Mouse (Mus musculus): ENCODE results near the gene Dis3l.
"Not testable (repeated sequence)": the region's sequence is repeated elsewhere in the genome, so short reads cannot be mapped to it uniquely, and the experiment has no call there.

Dis3l gene

GRCm38 (mm10) chr9:64323976-64324375 lies 17.1 kb downstream of the Dis3l start:
- no peak for DNase-seq (ENCODE audit: low read depth, low spot score)

GRCm38 (mm10) chr9:64316986-64317385 lies 24.1 kb downstream of the Dis3l start:
- no peak for DNase-seq (ENCODE audit: low read depth, low spot score)

GRCm38 (mm10) chr9:64314696-64315095 lies 26.4 kb downstream of the Dis3l start:
- DNase-seq (ENCODE audit: low read depth, low spot score), result no peak

- no peak for DNase-seq (ENCODE audit: low read depth, low spot score)
These were observed 29.0 kb downstream of the Dis3l start for GRCm38 (mm10) chr9:64312128-64312527.

- DNase-seq (ENCODE audit: low read depth, low spot score), result no peak
These were observed 29.9 kb downstream of the Dis3l start for GRCm38 (mm10) chr9:64310996-64311785.

GRCm38 (mm10) chr9:64306476-64307312 lies 34.4 kb downstream of the Dis3l start:
- DNase-seq (ENCODE audit: low read depth, low spot score), result no peak

- not testable (repeated sequence) for DNase-seq (ENCODE audit: low read depth, low spot score)
These were observed 38.0 kb downstream of the Dis3l start for GRCm38 (mm10) chr9:64303086-64303485.

- no peak for DNase-seq (ENCODE audit: low read depth, low spot score)
These were observed 58.6 kb downstream of the Dis3l start for GRCm38 (mm10) chr9:64282404-64282987.

GRCm38 (mm10) chr9:64281781-64282178 lies 59.3 kb downstream of the Dis3l start:
- DNase-seq (ENCODE audit: low read depth, low spot score), result no peak

GRCm38 (mm10) chr9:64281105-64281780 lies 59.8 kb downstream of the Dis3l start, which contains the start of gene Tipin:
Gene Tipin, plus strand, starts transcription at chr9:64281581.
- DNase-seq (ENCODE audit: low read depth, low spot score), result peak; percentile 85

- DNase-seq (ENCODE audit: low read depth, low spot score), result no peak
These were observed 62.3 kb downstream of the Dis3l start for GRCm38 (mm10) chr9:64278665-64279310.

- peak; percentile 67 for DNase-seq (ENCODE audit: low read depth, low spot score)
These were observed 63.4 kb downstream of the Dis3l start for GRCm38 (mm10) chr9:64277706-64278105.

GRCm38 (mm10) chr9:64274919-64275318 lies 66.2 kb downstream of the Dis3l start:
- DNase-seq (ENCODE audit: low read depth, low spot score), result no peak

- DNase-seq (ENCODE audit: low read depth, low spot score), result no peak
These were observed 66.8 kb downstream of the Dis3l start for GRCm38 (mm10) chr9:64274291-64274690.

GRCm38 (mm10) chr9:64273757-64274156 lies 67.3 kb downstream of the Dis3l start:
- DNase-seq (ENCODE audit: low read depth, low spot score), result no peak

- DNase-seq (ENCODE audit: low read depth, low spot score), result no peak
These were observed 68.5 kb downstream of the Dis3l start for GRCm38 (mm10) chr9:64272611-64273010.

GRCm38 (mm10) chr9:64271249-64271648 lies 69.8 kb downstream of the Dis3l start:
- no peak for DNase-seq (ENCODE audit: low read depth, low spot score)

GRCm38 (mm10) chr9:64268836-64269235 lies 72.3 kb downstream of the Dis3l start:
- DNase-seq (ENCODE audit: low read depth, low spot score), result not testable (repeated sequence)

GRCm38 (mm10) chr9:64268196-64268595 lies 72.9 kb downstream of the Dis3l start:
- DNase-seq (ENCODE audit: low read depth, low spot score), result no peak

- no peak for DNase-seq (ENCODE audit: low read depth, low spot score)
These were observed 73.9 kb downstream of the Dis3l start for GRCm38 (mm10) chr9:64267231-64267630.

GRCm38 (mm10) chr9:64264813-64265212 lies 76.3 kb downstream of the Dis3l start:
- DNase-seq (ENCODE audit: low read depth, low spot score), result no peak
